Mouse (Mus musculus) brain, embryonic 18.5 days (tissue): Measurements from ENCODE around the gene Apbb2.

ENCODE experiments used
- DNase-seq: peaks from one replicate; pipeline ENCODE4 v3.0.0-alpha.2; 2012; ENCODE audit warnings: low read depth, low spot score

The Apbb2 gene

DNA sequence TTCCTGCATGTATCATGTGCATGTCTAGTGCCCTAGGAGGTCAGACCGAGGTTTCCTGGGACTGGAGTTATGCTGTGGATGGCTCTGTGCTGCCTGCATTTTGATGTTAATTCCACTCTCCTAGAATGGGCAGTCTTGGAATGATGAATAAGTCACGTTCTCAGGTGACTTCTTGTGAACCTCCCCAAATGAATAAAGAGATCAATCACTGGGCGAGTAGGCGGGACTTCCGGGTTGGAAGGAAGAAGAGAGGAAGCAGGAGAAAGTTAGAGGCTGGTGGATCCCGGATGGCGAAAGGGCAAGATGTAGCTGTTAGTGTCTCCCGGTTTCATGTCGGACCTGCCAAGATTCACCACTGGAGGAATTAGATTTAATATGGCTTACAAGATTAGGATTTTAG lies 276.3 kb downstream of the Apbb2 start:
- no peak for DNase-seq

DNA sequence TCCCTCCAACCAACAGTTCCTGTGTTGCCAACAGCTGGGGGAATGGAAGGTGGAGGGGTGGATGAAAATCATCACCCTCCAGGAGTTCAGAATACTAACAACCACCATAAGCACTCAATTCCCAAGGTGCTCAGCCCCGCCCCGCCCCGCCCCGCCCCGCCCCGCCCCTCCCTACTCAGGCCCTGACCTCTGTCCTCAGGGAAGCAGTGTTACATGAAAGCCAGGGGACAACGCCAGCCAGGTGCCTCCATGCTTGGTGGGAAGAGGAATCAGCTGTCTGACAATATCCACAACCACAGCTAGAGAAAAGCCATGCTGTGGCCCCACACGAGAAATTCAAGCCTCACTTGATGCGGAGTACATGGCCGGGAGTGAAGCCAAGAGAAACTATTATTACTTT lies 276.7 kb downstream of the Apbb2 start:
- no peak for DNase-seq

- no peak for DNase-seq
These were observed 278.1 kb downstream of the Apbb2 start for GRCm38 (mm10) chr5:66340356-66341102.

- DNase-seq: no peak
These were observed 280.0 kb downstream of the Apbb2 start for GRCm38 (mm10) chr5:66338583-66338982.

DNA sequence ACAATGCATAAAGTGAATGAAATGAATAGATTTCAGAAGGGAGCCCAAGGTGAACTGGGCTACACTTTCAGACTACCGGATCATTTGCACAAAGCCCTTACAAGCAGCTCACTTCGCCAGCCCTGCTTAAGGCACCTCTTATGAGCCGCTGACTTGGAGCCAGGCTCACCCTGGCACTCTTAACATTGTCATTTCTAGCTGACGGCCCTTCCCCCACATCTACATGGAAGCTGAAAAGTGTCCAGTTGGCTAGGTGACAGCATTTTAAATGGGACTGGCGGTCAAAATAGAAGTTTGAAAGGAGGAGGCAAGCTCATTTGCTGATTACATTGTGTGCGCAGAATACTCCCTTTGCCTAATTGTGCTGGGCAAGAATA lies 280.6 kb downstream of the Apbb2 start:
- no peak for DNase-seq

GRCm38 (mm10) chr5:66337025-66337968 lies 281.3 kb downstream of the Apbb2 start:
- no peak for DNase-seq

GRCm38 (mm10) chr5:66330806-66331205 lies 287.8 kb downstream of the Apbb2 start:
- DNase-seq: no peak

DNA sequence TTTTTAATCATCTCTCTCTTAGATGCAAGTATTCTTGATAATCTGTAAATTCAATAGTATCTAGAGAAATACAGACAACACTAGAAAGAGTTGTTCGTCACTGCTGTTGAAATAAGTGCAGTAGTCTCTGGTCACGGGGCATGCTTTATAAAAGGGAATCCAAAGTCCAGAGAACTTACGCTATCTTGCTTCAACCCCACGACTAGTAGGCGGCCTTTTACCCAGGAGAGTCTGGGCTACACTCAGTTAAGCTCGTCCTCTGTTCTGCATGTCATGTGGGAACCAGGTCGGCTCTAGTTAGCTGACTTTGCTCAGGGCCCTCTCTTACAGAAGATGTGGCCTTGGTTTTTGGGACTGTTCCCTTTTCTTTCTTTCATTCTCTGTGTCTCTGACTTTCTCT lies 289.8 kb downstream of the Apbb2 start:
- no peak for DNase-seq

- DNase-seq: no peak
These were observed 290.4 kb downstream of the Apbb2 start for GRCm38 (mm10) chr5:66327949-66328726.

- DNase-seq: no peak
These were observed 292.2 kb downstream of the Apbb2 start for GRCm38 (mm10) chr5:66326395-66326794.

DNA sequence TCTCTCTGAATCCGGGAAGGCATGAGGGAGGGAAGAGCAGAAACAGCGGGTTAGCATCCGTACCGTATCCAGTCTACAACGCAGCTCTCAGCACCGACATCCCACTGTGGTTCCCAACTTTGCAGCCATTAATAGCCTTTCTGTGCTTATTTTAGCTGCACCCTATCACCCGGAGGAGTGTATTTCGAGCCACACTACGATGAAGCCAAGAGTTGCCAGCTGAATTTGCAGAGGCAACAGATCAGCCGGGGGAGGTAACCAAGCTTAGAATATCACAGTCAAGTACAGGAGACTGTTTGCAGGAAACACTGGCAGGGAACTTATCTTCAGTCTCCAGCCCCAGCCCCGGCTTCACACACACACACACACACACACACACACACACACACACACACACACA lies 295.0 kb downstream of the Apbb2 start:
- DNase-seq: no peak

GRCm38 (mm10) chr5:66323131-66323530 lies 295.5 kb downstream of the Apbb2 start:
- no peak for DNase-seq

GRCm38 (mm10) chr5:66319827-66320404 lies 298.7 kb downstream of the Apbb2 start:
- DNase-seq: no peak

DNA sequence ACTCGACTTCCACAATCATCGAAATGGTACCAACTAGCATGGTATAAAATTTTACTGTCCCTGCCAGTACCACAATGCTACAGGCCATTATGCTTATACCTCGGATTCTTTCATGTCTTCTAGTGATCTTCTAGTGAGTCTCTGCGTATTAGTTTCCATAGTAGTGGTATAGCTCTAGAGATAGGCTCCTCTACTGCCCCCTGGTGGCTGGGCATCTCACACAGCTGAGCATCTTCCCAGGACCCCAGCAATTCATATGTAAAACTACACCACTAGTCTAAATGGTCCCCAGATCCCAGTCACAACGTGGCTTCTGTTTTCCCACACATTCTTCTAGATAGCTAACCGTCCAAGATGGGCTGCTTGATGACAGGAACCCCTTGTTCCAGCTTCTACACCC lies 299.2 kb downstream of the Apbb2 start:
- no peak for DNase-seq

- DNase-seq: no peak
These were observed 302.8 kb downstream of the Apbb2 start for GRCm38 (mm10) chr5:66315791-66316190.

GRCm38 (mm10) chr5:66310806-66311205 lies 307.8 kb downstream of the Apbb2 start:
- no peak for DNase-seq

DNA sequence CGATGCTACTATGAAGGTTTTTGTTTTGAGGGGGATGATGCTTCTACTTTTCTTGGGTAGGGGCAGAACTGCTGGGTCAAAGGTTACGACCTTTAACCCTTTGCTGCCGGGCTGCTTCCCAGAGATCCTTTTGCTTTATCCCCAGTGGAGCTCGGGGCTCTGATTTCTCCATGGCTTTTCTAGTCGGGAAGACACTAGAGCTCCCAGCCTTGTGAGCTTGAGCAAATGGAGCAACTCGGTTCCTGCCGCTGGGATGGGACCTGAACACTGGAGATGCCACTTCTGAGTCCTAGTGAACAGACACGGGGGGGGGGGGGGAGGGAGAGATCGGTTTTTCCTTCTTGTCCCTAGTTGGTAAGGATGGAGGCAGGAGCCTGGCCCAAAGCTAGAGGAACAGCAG lies 308.3 kb downstream of the Apbb2 start:
- DNase-seq: no peak

DNA sequence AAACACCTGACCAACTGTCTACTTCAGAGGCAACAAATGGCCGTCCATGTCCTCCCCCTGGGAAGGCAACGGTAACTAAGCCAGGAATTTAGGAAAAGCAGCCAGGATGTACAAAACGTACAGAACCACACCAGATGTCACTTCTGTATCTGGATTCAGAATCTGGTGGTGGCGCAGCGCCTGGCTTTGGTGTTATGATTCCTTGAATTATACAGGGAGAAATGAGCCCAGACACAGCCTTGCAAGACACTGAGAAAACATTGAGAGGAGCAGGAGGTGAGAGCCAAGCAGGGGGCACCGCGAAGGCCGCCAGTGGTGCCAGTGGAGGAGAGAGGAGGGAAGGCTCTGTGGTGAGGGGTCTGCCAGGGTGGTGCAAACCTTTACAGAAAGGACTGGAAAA lies 313.1 kb downstream of the Apbb2 start:
- DNase-seq: no peak

GRCm38 (mm10) chr5:66304300-66305067 lies 314.1 kb downstream of the Apbb2 start:
- DNase-seq: no peak

- DNase-seq: no peak
These were observed 315.7 kb downstream of the Apbb2 start for GRCm38 (mm10) chr5:66302873-66303272.
